Mouse (Mus musculus): ENCODE data around the gene Akt1.

The Akt1 gene

GRCm38 (mm10) chr12:112661327-112661605, 13.4 kb downstream of the Akt1 start:
- DNase-seq (ENCODE audit: low read depth, low spot score), result no peak

GRCm38 (mm10) chr12:112660576-112661326, 13.9 kb downstream of the Akt1 start:
- no peak for DNase-seq (ENCODE audit: low read depth, low spot score)

GRCm38 (mm10) chr12:112659109-112659508, 15.6 kb downstream of the Akt1 start:
- DNase-seq (ENCODE audit: low read depth, low spot score), result no peak

GRCm38 (mm10) chr12:112658619-112659018, 16.1 kb downstream of the Akt1 start:
- DNase-seq (ENCODE audit: low read depth, low spot score), result no peak

- no peak for DNase-seq (ENCODE audit: low read depth, low spot score)
Measured at GRCm38 (mm10) chr12:112654076-112654475, 20.6 kb downstream of the Akt1 start.

- no peak for DNase-seq (ENCODE audit: low read depth, low spot score)
Measured at GRCm38 (mm10) chr12:112653157-112653824, 21.4 kb downstream of the Akt1 start.

GRCm38 (mm10) chr12:112651778-112652439, 22.8 kb downstream of the Akt1 start:
- no peak for DNase-seq (ENCODE audit: low read depth, low spot score)

GRCm38 (mm10) chr12:112648081-112648480, 26.6 kb downstream of the Akt1 start:
- DNase-seq (ENCODE audit: low read depth, low spot score), result no peak

GRCm38 (mm10) chr12:112646139-112646538, 28.5 kb downstream of the Akt1 start:
- no peak for DNase-seq (ENCODE audit: low read depth, low spot score)

- DNase-seq (ENCODE audit: low read depth, low spot score), result no peak
Measured at GRCm38 (mm10) chr12:112644855-112645506, 29.7 kb downstream of the Akt1 start.

GRCm38 (mm10) chr12:112644180-112644854, 30.4 kb downstream of the Akt1 start, which contains the start of gene Siva1:
Siva1 (plus strand) TSS chr12:112644679.
- DNase-seq (ENCODE audit: low read depth, low spot score), result peak; percentile 91

GRCm38 (mm10) chr12:112643126-112643525, 31.6 kb downstream of the Akt1 start:
- DNase-seq (ENCODE audit: low read depth, low spot score), result no peak

- no peak for DNase-seq (ENCODE audit: low read depth, low spot score)
Measured at GRCm38 (mm10) chr12:112639526-112639925, 35.2 kb downstream of the Akt1 start.

- DNase-seq (ENCODE audit: low read depth, low spot score), result no peak
Measured at GRCm38 (mm10) chr12:112633686-112634085, 41.0 kb downstream of the Akt1 start.

GRCm38 (mm10) chr12:112632907-112633306, 41.8 kb downstream of the Akt1 start:
- DNase-seq (ENCODE audit: low read depth, low spot score), result no peak

- DNase-seq (ENCODE audit: low read depth, low spot score), result no peak
Measured at GRCm38 (mm10) chr12:112632084-112632777, 42.5 kb downstream of the Akt1 start.

GRCm38 (mm10) chr12:112631472-112631871, 43.2 kb downstream of the Akt1 start:
- no peak for DNase-seq (ENCODE audit: low read depth, low spot score)

- no peak for DNase-seq (ENCODE audit: low read depth, low spot score)
Measured at GRCm38 (mm10) chr12:112630796-112631195, 43.9 kb downstream of the Akt1 start.

- DNase-seq (ENCODE audit: low read depth, low spot score), result no peak
Measured at GRCm38 (mm10) chr12:112630029-112630428, 44.7 kb downstream of the Akt1 start.

GRCm38 (mm10) chr12:112628928-112629721, 45.6 kb downstream of the Akt1 start:
- DNase-seq (ENCODE audit: low read depth, low spot score), result no peak
